Mouse (Mus musculus) erythroblast, embryonic 14.5 days (primary cell): ENCODE results near the gene Cdcp2. TPM values are rescaled to one million over a fixed set of nuclear protein-coding genes. Genes with fewer than 3 reads are reported as not detected.
A peak's percentile ranks its signal among the peaks of the same experiment; 100 is the strongest.

Source experiments
- H3K27me3 ChIP-seq: 2 replicates; pipeline ENCODE4 v1.6.1; 2012; ENCODE audit warnings: inconsistent platforms; ENCODE audit not compliant: control insufficient read depth
- H3K36me3 ChIP-seq: 2 replicates; pipeline ENCODE4 v1.6.1; 2012; ENCODE audit warnings: mild to moderate bottlenecking, inconsistent platforms; ENCODE audit not compliant: control insufficient read depth
- H3K4me1 ChIP-seq: 2 replicates; pipeline ENCODE4 v1.6.1; 2012; ENCODE audit warnings: inconsistent platforms; ENCODE audit not compliant: control insufficient read depth
- H3K4me3 ChIP-seq: replicated peaks from 2 replicates; pipeline ENCODE3; 2012; ENCODE audit warnings: moderate library complexity, mild to moderate bottlenecking, inconsistent platforms
- H3K9me3 ChIP-seq: 2 replicates; pipeline ENCODE4 v1.6.1; 2012; ENCODE audit warnings: low read length, inconsistent platforms, mixed read lengths; ENCODE audit not compliant: control insufficient read depth
- GATA1 ChIP-seq: IDR thresholded peaks from 2 replicates; pipeline ENCODE4 v1.6.1; 2012; ENCODE audit warnings: low read length, inconsistent platforms, mixed read lengths
- TAL1 ChIP-seq: IDR thresholded peaks from 3 replicates; pipeline ENCODE4 v1.6.1; 2012; ENCODE audit warnings: low read length, inconsistent platforms, mixed read lengths
- polyA plus RNA-seq: library from polyadenylated mRNA; stranded (reverse); fragments of >175 nt; gene quantifications from 2 replicates; pipeline ENCODE4 v1.2.3, GENCODE M21; 2012

Gene Cdcp2
- polyA plus RNA-seq, 1 experiment, result 0.02 TPM

- Histone ChIP-seq H3K9me3 (no peaks in the 10 kb centered on the region), H3K4me3 (no peak overlapping the region), H3K36me3 (peaks cover 61% of the 10 kb centered on the region), H3K4me1 (peaks cover 31% of the 10 kb centered on the region), H3K27me3 (no peaks in the 10 kb centered on the region)
- no peak for TF ChIP-seq GATA1
- TF ChIP-seq TAL1, result no peak
These were observed 33.5 kb upstream of the Cdcp2 start for GRCm38 (mm10) chr4:107063214-107063613.

GRCm38 (mm10) chr4:107064394-107065098, 32.1 kb upstream of the Cdcp2 start:
- peaks cover 34% of the 10 kb centered on the region for H3K4me1 ChIP-seq
- no peaks in the 10 kb centered on the region for H3K27me3 ChIP-seq
- no peaks in the 10 kb centered on the region for H3K9me3 ChIP-seq
- no peak overlapping the region for H3K4me3 ChIP-seq
- no peak for TF ChIP-seq GATA1
- no peak for TF ChIP-seq TAL1
- peaks cover 48% of the 10 kb centered on the region for H3K36me3 ChIP-seq

GRCm38 (mm10) chr4:107066252-107067124, 30.2 kb upstream of the Cdcp2 start, which contains the start of the genes Mrpl37 and Cyb5rl:
Mrpl37 (minus strand) TSS chr4:107066868.
Cyb5rl (plus strand) TSS chr4:107066988.
- TF ChIP-seq TAL1 (no peak), GATA1 (no peak)
- H3K27me3 ChIP-seq, result no peaks in the 10 kb centered on the region
- peaks cover 30% of the 10 kb centered on the region for H3K36me3 ChIP-seq
- peaks cover 34% of the 10 kb centered on the region for H3K4me1 ChIP-seq
- H3K9me3 ChIP-seq, result no peaks in the 10 kb centered on the region
- peak within 1 kb of the TSS; percentile 84 for H3K4me3 ChIP-seq

- Histone ChIP-seq H3K4me3 (peak overlapping the region; percentile 84), H3K4me1 (peaks cover 34% of the 10 kb centered on the region)
These were observed 29.4 kb upstream of the Cdcp2 start for GRCm38 (mm10) chr4:107067151-107067840.

GRCm38 (mm10) chr4:107072343-107072742, 24.3 kb upstream of the Cdcp2 start:
- TF ChIP-seq GATA1 (no peak), TAL1 (no peak)
- no peaks in the 10 kb centered on the region for H3K9me3 ChIP-seq
- H3K4me3 ChIP-seq, result no peak overlapping the region
- no peaks in the 10 kb centered on the region for H3K36me3 ChIP-seq
- peaks cover 11% of the 10 kb centered on the region for H3K4me1 ChIP-seq
- no peaks in the 10 kb centered on the region for H3K27me3 ChIP-seq

More at GRCm38 (mm10) chr4:107067151-107067840, 29.4 kb upstream of the Cdcp2 start:
- Histone ChIP-seq H3K9me3 (no peaks in the 10 kb centered on the region), H3K36me3 (peaks cover 24% of the 10 kb centered on the region), H3K27me3 (no peaks in the 10 kb centered on the region)
- TF ChIP-seq GATA1 (no peak), TAL1 (no peak)

GRCm38 (mm10) chr4:107075456-107075855, 21.2 kb upstream of the Cdcp2 start:
- no peak for TF ChIP-seq GATA1
- no peak for TF ChIP-seq TAL1

GRCm38 (mm10) chr4:107078894-107079293, 17.8 kb upstream of the Cdcp2 start:
- Histone ChIP-seq H3K9me3 (no peaks in the 10 kb centered on the region), H3K36me3 (no peaks in the 10 kb centered on the region), H3K4me1 (no peaks in the 10 kb centered on the region), H3K4me3 (no peak overlapping the region), H3K27me3 (no peaks in the 10 kb centered on the region)
- no peak for TF ChIP-seq GATA1
- TF ChIP-seq TAL1, result no peak

More at GRCm38 (mm10) chr4:107075456-107075855, 21.2 kb upstream of the Cdcp2 start:
- Histone ChIP-seq H3K4me3 (no peak overlapping the region), H3K4me1 (no peaks in the 10 kb centered on the region), H3K36me3 (no peaks in the 10 kb centered on the region), H3K27me3 (no peaks in the 10 kb centered on the region), H3K9me3 (no peaks in the 10 kb centered on the region)

GRCm38 (mm10) chr4:107079716-107080115, 17.0 kb upstream of the Cdcp2 start:
- no peaks in the 10 kb centered on the region for H3K9me3 ChIP-seq
- no peaks in the 10 kb centered on the region for H3K36me3 ChIP-seq
- no peak overlapping the region for H3K4me3 ChIP-seq
- H3K27me3 ChIP-seq, result no peaks in the 10 kb centered on the region
- H3K4me1 ChIP-seq, result no peaks in the 10 kb centered on the region
- TF ChIP-seq TAL1, result no peak
- no peak for TF ChIP-seq GATA1
